Mouse (Mus musculus): ENCODE results near the gene Gm20388.

DNA sequence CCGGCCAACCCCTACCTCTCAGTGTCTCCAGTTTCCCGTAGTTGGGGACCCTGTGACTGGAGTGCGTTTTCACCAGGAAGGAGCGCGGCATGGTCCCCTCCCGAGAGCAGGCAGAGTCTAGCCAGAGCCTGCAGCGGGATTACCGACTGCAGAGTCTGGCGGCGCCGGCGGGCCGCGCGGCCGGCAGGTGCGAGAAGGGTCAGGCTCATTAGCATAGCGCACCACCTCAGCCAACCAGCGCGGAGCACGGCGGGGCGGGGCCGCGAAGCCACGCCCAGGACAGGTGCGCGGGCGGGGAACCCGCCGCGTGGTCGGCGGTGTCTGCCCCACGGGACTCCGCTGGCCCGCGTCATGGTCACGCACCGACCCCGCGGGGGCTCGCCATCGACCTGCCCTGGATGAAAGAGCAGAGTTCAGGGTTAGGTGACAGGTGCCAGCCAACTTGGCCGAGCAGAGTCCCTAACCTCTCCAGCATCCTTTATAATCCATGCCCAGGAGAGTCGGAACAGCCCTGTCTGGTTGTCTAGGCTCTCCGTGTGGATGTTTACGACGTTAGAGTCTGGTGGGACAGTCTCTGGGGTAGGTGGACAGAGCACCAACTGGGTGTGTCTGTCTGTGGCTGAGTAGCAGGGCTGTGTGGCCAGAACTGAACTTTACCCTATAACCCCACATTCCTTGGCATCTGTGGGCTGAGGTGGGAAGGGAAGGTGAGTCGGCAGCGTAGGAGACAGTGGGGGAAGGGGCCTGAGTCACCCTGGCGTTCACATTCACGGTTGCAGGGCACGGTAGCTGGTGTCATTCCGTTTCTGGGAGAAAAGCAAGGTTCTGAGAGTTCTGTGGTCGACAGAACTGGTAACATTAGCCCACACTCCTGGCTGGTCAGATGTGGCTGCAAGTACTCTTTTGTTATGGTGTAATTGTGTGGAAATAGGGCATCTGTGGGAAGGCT, 2550.2 kb downstream of the Gm20388 start, which contains the start of gene Snai3:
- TF ChIP-seq CTCF (IDR thresholded peaks at IDR 0.05; ENCODE audit: extremely low read depth, insufficient read depth, low read length) (no peak), POLR2A (IDR thresholded peaks at IDR 0.05; ENCODE audit: extremely low read depth, insufficient read depth, low read length) (no peak)

All from cortical plate, adult 2 months (tissue).